Comparison of ENCODE assay signal across 8 mouse cellular contexts in the genomic region with DNA sequence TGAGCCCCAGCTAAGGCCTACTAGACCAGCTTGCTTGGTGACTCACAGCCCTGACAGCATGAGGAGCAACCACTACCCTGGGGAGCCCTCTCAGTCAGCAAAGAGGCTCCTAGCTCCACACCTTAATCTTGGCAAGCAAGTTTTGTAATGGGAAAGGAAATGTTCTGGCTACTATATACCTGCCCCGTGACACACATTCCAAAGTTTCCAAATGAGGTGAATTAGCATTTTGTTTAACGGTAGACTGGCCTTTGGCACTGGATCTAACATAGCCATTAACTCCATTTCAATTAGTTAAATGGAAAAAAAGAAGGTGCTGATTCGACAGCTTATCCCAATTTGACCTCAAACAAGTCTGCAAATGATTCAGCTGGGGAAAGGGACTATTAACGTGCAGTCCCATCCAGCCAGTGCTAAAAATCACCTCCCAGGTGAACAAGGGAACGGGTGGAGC. TPM values are rescaled to one million over a fixed set of nuclear protein-coding genes. Genes with fewer than 3 reads are reported as not detected.
DNase-seq lines count a peak whose midpoint lies in the region; ATAC-seq lines count a peak whose summit lies in the region.

No protein-coding gene starts in this region.

- 78% methylated on average over 5 of the region's 5 CpGs for WGBS in heart, embryonic 10.5 days
- 79% methylated on average over 5 of the region's 5 CpGs for WGBS in embryonic facial prominence, embryonic 10.5 days
- 68% methylated on average over 5 of the region's 5 CpGs for WGBS in intestine, embryonic 15.5 days

- H3K4me2 ChIP-seq in intestine, embryonic 15.5 days (replicated peaks) = peak overlapping the region; percentile 48

- intact Hi-C loops in heart, postnatal 25 days (cut with DNase I) = no loop called here

- H3K4me3 ChIP-seq in heart, embryonic 10.5 days = peak overlapping the region; percentile 92
- peak overlapping the region; percentile 71 for H3K4me3 ChIP-seq in embryonic facial prominence, embryonic 10.5 days
- H3K4me3 ChIP-seq in intestine, embryonic 15.5 days (replicated peaks) = peak overlapping the region; percentile 20; the same call in 1 of the 2 replicates

- no peak overlapping the region; the same call in 1 of the 2 replicates for H3K9ac ChIP-seq in intestine, embryonic 15.5 days

- no peak for ATAC-seq in intestine, embryonic 15.5 days
- ATAC-seq in megakaryocyte-erythroid progenitor cell, adult 5-6 weeks (replicated peaks; ENCODE audit: low FRiP score, low TSS enrichment, poor library complexity, severe bottlenecking) = 0 out of 2 replicates have a peak, but pooled peaks have one; percentile 22

- no peak for DNase-seq in heart, embryonic 10.5 days (ENCODE audit: low spot score)
- DNase-seq in heart, postnatal 25 days (ENCODE audit: low spot score) = no peak
- DNase-seq in embryonic facial prominence, embryonic 10.5 days (ENCODE audit: low spot score) = no peak
- no peak for DNase-seq in spleen, postnatal 4 days (ENCODE audit: low spot score in 2 of 2)
- DNase-seq in cerebellum, postnatal 25 days = no peak
- DNase-seq in natural killer cell, adult 2 months (ENCODE audit: low spot score in 2 of 2) = no peak

- peaks cover 44% of the 10 kb centered on the region for H3K36me3 ChIP-seq in heart, embryonic 10.5 days
- H3K36me3 ChIP-seq in embryonic facial prominence, embryonic 10.5 days (replicated peaks) = peaks cover 47% of the 10 kb centered on the region
- H3K36me3 ChIP-seq in intestine, embryonic 15.5 days = peaks cover 9% of the 10 kb centered on the region; the same call in 1 of the 2 replicates

- H3K27ac ChIP-seq in heart, embryonic 10.5 days = no peak overlapping the region
- no peak overlapping the region for H3K27ac ChIP-seq in embryonic facial prominence, embryonic 10.5 days (replicated peaks)
- no peak overlapping the region for H3K27ac ChIP-seq in intestine, embryonic 15.5 days

- peaks cover 7% of the 10 kb centered on the region for H3K4me1 ChIP-seq in heart, embryonic 10.5 days
- H3K4me1 ChIP-seq in embryonic facial prominence, embryonic 10.5 days = peaks cover 17% of the 10 kb centered on the region
- H3K4me1 ChIP-seq in intestine, embryonic 15.5 days (replicated peaks) = peaks cover 9% of the 10 kb centered on the region

- no peaks in the 10 kb centered on the region for H3K9me3 ChIP-seq in heart, embryonic 10.5 days
- no peaks in the 10 kb centered on the region for H3K9me3 ChIP-seq in embryonic facial prominence, embryonic 10.5 days
- no peaks in the 10 kb centered on the region for H3K9me3 ChIP-seq in intestine, embryonic 15.5 days

- H3K27me3 ChIP-seq in heart, embryonic 10.5 days (ENCODE audit: insufficient read depth, poor library complexity, severe bottlenecking) = no peaks in the 10 kb centered on the region
- H3K27me3 ChIP-seq in embryonic facial prominence, embryonic 10.5 days (replicated peaks; ENCODE audit: low read depth, poor library complexity, severe bottlenecking) = no peaks in the 10 kb centered on the region
- no peaks in the 10 kb centered on the region for H3K27me3 ChIP-seq in intestine, embryonic 15.5 days (replicated peaks)

RNA-seq across cellular contexts. Expression of gene Bod1, which starts 1.2 kb away (rescaled TPM):
- polyA plus RNA-seq in heart, embryonic 10.5 days (2016; fragmentation: Nextera tagmentation; extraction: Ambion mirVana) = 65.5 and 81.7 TPM in 2 replicates
- 100 to 1,000 TPM; 115 to 121 TPM for total RNA-seq in heart, postnatal 25 days (2021)
- 113 and 115 TPM in 2 replicates for polyA plus RNA-seq in embryonic facial prominence, embryonic 10.5 days (2016; fragmentation: Nextera tagmentation; extraction: Ambion mirVana)
- 68.2 and 69.5 TPM in 2 replicates for polyA plus RNA-seq in intestine, embryonic 15.5 days (2015; fragmentation: Nextera tagmentation; extraction: Ambion mirVana)
- total RNA-seq in megakaryocyte-erythroid progenitor cell, adult 5-6 weeks (2014; fragmentation: Nextera tagmentation) = 6.9 and 12.2 TPM in 2 replicates
- total RNA-seq in megakaryocyte-erythroid progenitor cell, adult 5-6 weeks (2017) = 8.6 and 10.4 TPM in 2 replicates

Comparison
In these comparisons a context has a peak if more than half of its experiments do, and no peak if none do; other contexts are left out.
1. H3K4me3 ChIP-seq: peak in every context shown above with its lines; median percentile 92 in heart, embryonic 10.5 days; 71 in embryonic facial prominence, embryonic 10.5 days; 20 in intestine, embryonic 15.5 days.